Mouse (Mus musculus): Measurements from ENCODE around the gene Tbk1.

Tbk1 gene

DNA sequence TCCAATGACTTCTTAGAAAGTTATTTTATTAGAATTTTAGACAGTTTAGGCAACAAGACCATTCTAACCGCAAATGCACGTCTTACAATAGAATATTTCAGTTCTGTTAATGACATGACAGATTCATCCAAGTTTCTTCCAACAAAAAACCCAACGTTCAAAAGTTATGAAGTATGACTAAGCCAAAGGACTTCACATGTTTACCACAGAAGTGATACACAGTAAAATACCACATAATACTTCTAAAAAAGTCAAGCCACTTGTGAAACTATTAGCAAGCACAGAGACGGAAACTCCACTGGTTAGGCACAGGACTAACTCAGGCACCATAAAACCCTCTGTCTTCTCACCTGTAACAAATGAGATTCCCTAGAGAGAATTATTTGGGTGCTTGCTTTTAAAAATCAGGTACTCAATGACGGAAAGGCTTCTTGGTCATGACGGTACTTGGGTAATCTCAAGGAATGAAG, 819 bp upstream of the Tbk1 start:
- no peak for DNase-seq (ENCODE audit: low read depth, low spot score)

DNA sequence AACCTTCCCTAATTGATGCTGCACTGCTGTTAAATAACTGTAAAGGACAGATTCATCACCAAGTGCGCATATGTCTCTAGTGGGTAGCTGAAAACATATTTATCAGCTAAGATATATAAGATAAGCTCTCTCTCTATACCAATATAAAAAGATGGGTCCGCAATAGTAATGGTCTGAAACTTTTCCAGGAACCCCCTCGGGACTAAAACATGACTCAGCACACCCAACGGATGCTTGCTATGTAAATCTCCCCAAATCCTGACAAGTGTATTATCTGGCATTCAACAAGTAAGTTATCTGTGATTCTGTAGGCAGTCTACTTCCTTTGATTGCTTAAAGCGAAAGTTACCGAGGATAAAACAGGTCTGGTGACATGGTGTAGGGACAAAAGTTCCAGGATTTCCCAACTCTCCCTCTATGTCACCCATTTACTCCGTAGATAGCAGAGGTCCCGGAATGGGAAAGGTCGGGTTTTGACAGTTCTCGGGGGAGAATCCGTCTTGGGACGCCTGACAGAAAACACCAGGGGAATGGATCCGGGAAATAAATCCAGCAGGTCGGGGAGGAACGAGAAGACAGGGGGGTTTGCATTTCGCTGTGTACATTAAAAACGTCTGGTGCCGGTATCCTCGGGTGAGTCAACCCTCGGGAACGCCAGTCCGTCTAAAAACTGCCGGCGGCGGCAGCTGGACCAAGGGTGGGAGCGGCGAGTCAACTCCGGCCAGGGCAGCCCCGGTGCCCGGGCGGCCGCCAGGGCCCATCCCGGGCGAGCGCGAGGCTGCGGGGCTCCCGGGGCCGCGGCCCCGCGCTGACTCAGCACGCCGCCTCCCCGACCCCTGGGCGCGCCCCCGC, 570 bp downstream of the Tbk1 start:
- no peak for DNase-seq (ENCODE audit: low read depth, low spot score)

DNA sequence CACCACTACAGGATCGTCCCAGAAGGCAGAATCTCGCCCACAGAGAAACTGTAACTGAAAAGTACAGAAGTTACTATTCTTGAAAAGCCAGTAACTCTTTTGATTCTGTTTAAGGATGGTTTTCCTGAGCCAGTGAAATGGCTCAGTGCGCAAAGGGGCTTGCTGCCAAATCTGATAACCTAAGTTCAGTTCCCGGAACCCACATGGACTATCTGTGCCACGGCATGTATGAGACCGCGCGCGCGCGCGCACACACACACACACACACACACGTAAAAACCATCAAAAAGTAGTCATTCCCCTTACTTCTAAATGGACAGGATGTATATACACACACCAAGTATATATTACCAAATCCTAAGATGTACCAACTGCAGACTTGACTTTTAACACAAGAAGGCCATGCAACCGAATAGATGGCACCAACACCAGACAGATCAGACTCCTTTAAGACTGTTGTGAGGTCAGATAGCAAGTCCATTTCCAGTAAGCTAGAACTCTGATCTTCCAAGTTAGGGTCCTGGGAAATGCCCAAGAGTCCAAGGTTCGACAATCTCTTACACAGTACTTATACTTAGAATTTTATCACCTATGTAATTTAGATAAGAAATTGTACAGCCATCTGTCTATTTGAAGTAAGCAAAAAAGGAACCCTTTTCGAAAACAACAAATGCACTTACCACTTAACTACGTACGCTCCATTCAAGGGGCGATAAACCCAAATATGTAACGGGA, 1.4 kb downstream of the Tbk1 start:
- DNase-seq (ENCODE audit: low read depth, low spot score) = no peak

DNA sequence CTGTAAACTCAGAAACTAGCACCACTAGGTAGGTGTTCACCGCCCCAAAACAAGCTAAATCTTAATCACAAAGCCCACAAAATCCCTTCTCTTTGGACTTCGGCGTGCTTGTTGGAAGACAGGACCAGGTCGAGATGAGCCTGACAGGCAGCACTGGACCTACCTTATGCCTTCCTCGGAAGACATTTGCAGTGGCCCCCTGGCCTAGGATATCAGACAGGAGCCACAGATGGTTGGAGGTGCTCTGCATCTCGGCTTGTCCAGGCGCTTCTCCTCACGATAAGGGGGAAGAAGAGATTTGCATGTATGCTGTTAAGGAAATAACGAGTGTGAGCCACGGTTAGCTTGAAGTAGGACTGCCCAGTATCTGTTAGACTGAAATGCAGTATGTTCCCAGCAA, 2.6 kb downstream of the Tbk1 start:
- no peak for DNase-seq (ENCODE audit: low read depth, low spot score)

DNA sequence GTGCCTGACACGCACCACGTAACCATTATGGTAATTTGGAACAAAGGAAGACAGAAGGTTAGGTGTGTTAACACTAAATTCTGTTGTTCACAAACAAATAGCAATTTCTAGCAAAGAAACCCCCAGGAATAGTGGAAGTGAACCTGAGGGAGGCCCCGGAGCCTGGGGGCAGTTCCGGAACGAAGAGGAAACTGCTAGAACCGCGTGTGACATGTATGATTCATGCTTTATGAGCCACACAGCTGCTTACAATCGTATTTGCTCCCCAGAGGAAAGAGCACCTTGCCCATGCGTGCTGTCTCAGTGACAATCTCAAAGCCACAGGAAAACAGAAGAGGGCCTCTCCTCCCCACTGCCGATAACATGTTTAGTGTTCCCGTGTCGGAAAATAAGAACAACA, 3.6 kb downstream of the Tbk1 start:
- DNase-seq (ENCODE audit: low read depth, low spot score) = no peak

DNA sequence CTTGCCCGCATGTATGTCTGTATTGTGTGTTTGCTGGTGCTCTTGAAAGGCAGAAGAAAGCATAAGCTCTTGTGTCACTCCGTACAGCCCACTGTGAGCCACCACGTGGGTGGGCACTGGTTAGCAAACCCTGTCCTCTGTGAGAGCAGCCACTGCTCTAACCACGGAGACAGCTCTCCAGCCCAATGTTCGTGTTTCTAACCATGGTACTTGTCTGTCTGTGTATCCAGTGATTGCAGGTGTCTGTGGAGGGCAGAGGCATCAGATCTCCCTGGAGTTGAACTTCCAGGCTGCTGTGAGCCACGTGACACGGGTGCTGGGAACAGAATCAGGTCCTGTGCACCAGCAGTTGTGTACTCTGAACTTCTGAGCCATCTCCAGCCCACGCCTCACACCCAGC, 4.3 kb downstream of the Tbk1 start:
- DNase-seq (ENCODE audit: low read depth, low spot score) = no peak

DNA sequence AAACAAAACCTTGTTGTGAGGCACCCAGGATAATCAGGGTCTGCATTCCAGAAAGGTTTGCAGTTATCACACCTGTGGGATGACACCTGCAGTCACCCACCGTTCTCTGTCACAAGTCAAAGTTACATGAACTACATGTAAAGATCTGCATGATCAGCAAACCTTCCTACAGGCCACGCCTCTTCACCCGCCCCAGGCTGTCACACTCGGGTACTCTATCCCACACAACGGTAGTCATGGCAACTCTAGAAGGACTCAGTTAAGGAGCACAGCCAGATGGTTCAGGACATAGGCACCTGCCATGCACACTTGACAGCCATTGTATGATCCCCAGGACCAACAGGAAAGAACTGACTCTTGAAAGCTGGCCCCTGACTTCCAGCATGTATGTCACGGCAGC, 5.2 kb downstream of the Tbk1 start:
- no peak for DNase-seq (ENCODE audit: low read depth, low spot score)

DNA sequence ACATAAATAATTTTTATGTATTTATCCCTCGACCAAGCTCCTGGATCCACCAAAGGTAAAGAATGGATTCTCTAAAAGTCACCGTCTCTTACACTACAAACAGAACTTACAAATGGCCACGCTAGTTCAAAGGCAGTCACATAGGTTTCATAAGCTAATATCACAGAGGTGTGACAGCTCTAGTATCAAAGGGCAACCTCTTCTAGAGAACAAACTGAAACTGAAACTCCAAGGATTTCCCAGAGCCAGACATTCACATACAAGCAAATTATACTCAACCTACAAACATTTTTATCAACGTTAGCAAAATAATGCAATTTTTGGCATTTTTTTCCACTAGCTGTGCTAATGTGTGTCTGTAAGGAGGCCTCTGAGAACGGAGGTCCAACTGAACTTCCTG, 6.2 kb downstream of the Tbk1 start:
- DNase-seq (ENCODE audit: low read depth, low spot score) = no peak

DNA sequence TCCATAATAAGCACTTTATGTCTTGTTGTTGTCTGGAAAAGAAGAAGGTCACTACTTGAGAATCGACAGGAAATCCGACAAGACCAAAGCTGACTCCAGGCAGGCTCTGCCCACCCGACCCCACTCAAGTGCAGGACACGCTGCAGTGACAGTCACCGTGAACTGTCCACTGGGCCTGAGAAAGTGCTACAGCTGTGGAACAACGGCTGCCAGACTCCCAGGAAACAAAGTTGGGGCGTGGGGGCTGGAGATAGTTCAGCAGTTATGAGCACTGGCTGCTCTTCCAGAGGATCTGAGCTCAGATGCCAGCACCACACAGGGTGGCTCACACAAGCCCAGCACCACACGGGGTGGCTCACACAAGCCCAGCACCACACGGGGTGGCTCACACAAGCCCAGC, 10.2 kb downstream of the Tbk1 start:
- DNase-seq (ENCODE audit: low read depth, low spot score) = no peak

DNA sequence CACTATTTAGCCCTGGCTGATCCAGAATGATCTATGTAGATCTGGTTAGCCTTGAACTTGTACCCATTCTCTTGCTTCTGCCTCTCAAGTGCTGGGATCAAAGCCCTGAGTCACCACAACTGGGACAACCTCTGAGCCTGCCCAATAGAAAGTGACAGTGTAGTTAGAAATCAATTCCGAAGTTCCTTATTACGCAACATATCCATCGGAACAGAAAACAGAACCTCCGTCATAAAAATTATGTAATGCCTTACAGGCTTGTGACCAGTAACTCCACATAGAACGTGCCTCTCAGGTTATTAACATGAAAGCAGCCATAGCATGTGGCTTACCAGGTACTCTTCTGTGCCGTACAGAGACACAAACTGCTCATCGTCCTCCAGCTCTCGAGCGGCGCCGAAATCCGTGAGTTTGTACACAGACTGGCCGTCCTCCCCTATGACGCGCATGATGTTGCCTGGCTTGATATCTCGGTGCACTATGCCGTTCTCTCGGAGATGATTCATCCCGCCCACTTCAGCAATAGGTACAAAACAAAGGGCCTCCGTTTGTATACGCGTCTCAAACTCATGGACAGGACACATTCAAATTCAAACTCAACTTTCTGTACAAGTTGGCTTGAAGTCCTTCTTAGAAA, 15.0 kb downstream of the Tbk1 start:
- no peak for DNase-seq (ENCODE audit: low read depth, low spot score)

DNA sequence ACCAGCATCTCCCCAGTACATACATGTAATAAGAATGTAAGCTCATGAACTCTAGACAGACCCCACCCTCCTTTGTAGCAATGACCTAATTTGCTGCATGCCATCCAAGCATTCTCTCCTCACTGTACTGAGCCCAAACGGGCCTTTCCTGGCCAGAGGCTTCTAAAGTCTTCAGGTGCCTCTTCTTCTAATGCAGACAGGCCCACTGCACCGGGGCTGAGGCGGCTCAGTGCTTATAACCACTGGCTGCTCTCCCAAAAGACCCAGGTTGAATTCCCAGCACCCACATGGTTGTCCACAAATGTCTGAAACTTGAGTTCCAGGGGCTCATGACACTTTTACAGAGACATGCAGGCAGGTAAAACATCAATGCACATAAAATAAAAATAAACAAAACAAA, 15.6 kb downstream of the Tbk1 start:
- no peak for DNase-seq (ENCODE audit: low read depth, low spot score)

DNA sequence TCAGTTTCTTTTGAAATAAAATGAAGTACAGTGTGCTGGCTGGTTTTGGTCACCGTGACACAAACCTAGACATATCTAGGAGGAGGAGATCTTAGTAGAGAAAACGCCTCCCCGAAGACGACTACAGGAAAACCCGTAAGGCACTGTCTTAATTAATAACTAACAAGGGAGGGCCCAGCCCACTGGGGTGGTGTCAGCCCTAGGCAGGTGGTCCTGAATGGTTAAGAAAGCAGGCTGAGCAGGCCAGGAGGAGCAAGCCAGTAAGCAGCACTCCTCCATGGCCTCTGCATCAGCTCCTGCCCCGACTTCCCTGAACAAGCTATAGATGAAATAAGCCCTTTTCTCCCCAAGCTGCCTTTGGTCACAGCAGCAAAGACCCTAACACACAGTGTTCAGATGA, 16.8 kb downstream of the Tbk1 start:
- no peak for DNase-seq (ENCODE audit: low read depth, low spot score)

DNA sequence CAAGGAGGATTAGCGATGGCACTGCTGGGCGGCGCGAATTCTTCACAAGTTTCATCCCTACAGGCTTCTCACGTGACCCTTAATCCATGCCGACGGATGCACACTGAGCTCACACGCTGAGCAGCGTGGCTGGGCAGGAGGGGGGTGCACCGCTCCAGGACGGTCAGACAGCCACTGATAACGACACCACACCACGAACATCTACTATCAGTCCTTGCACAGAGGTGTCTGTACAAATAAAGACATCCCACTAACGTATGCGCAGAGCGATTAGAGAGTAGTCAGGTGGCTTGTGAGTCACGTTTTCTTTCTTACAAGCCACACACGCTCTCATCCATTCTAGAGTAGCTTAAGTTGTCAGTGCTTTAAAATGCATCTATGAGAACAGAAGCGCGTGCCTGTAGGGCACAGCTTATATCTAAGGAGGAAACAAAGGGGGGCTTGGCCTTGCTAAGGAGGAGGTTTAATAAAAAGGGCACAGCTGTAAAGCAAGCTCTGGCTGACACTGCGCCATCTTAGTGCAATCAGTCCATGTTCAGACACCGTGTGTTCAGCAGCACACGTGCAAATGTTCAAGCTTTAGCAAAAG, 17.5 kb downstream of the Tbk1 start:
- DNase-seq (ENCODE audit: low read depth, low spot score) = no peak

DNA sequence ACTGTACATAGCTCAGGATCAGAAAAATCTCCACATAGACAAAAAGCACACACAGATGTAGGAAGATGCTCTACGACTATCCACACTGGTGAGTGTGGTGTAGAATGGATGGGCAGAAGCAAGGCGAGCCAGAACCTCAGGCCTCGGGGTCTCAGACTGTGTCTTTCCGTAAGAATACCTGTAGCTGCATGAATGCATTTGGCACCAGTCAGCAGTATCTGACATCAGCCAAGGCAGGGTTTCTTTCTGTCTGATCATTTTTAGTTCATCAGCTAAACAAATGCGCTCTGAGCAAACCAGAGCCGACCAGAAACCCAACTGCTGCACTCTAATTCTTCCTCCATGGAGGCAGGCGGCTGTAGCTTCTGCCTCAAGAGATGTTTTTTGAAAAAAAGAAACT, 18.1 kb downstream of the Tbk1 start:
- no peak for DNase-seq (ENCODE audit: low read depth, low spot score)

DNA sequence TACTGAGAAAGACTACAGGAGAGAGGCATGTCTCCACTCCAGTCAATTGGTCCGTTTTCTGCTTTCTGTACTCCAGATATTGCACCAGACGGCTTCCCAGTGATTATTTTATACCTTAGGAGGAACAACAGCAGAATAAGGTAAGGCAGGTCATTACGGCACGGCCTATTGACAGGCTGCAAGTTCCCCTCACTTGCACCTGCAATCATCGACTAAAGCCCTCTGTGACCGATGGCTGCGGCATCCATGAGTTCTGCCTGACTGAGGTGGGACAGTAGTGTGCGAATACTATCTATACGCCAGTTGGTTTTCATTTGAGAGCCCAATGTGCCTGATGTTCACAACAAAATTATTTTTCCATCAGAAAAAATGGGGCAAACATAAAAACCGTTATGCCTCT, 18.6 kb downstream of the Tbk1 start:
- DNase-seq (ENCODE audit: low read depth, low spot score) = no peak

DNA sequence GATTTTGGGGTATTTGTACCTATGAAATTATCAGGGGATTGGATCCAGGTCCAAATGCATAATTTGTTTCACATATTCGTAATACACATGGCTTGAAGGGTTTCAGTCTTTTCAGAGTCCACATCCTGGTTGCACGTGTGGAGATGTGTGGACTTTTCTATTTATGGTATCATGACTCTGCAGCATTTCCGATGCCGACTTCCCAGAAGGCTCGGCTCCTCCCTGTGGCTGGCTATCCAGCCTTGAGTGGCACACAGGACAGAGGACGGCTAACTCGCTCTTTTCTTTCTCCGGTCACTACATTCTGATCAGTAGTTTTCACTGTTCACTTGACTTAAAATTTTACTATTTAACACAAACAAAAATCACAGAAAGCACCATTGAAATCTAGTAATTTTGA, 22.1 kb downstream of the Tbk1 start:
- DNase-seq (ENCODE audit: low read depth, low spot score) = no peak

DNA sequence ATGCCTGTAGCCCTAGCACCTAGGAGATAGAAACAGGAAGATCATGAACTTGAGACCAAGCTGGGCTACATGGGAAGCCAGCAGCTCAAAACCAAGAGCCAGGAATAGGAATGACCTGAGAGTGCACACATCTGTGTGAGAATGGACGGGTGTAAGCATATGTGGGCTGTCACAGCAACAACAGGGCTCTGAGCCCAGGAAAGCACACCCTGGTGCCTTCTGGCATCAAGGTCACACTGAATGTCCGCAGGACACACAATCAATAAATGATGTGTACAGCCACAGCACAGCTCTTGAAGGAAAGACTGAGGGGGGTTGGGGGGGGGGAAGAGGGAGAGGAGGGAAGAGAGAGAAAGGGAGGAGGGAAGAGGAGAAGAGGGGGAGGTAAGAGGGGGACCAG, 28.4 kb downstream of the Tbk1 start:
- no peak for DNase-seq (ENCODE audit: low read depth, low spot score)

DNA sequence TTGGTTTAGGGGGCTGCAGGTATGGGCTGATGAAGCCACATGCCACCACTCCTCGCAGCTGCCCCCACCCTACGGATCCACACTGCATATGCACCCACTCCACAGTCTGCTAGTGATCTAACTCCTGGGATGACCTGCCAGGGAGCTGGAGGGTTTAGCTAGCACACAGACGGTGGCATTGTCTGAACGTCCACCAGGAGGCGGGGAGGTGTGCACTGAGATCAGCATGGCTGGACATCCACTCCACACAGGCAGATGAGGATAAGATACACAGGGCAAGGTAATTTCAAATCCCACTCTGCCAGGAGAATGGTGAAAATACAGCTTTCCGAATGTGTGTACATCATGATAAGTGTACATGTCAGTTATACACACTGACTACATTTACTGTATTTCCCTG, 30.3 kb downstream of the Tbk1 start:
- no peak for DNase-seq (ENCODE audit: low read depth, low spot score)

DNA sequence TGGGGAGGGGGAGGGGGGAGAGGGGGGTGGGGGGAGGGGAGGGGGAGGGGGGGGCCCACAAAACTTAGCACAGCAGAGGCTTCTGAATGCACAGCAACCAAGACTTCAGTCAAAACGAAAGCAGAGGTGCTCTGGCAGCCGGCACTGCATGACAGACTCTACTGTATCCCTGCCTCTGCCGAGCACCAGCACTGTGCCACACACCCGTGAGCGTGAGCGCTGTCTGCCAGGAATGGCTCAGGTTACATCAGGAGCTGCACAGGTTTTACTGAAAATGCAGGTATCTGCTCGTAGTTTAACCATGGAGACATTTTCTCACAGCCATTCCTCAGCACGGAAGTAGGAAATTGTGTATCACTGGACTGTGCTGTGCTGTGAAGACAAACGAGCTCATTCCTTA, 36.3 kb downstream of the Tbk1 start:
- DNase-seq (ENCODE audit: low read depth, low spot score) = no peak

DNA sequence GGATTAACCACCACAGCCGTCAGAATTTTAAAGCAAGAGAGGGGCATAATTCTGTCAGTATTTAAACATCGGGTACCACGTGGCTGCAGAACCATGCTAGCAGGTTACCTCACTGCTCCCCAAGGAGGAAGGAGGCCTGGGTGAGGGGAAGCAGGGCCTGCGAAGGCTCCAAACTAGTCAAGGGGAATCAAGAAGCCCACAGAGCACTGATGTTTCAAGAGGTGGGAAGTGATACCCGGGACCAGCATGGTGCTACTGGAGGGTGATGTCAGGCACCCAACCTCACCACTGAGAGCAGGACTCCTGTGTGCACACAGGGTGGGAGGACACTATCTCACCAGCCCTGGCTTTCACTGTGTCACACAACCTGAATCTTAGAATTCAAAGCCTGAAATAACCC, 36.9 kb downstream of the Tbk1 start:
- no peak for DNase-seq (ENCODE audit: low read depth, low spot score)

DNA sequence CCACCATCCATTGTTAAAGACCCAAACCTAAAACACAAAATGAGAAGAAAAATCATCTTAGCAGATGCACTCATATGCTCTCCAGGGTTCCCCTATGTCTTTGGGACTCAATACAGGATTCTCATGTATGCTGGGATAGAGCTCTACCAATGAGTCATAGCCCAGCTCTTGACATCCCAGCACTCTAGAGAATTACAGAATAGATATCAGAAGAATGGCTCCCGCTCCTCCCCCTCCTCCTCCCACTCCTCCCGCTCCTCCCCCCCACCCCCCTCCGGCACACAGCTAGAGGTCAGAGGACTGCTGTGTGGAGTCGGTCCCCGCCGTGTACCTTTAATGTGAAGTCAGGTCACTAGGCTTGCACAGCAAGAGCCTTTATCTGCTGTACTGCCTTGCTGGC, 39.4 kb downstream of the Tbk1 start:
- DNase-seq (ENCODE audit: low read depth, low spot score) = no peak

DNA sequence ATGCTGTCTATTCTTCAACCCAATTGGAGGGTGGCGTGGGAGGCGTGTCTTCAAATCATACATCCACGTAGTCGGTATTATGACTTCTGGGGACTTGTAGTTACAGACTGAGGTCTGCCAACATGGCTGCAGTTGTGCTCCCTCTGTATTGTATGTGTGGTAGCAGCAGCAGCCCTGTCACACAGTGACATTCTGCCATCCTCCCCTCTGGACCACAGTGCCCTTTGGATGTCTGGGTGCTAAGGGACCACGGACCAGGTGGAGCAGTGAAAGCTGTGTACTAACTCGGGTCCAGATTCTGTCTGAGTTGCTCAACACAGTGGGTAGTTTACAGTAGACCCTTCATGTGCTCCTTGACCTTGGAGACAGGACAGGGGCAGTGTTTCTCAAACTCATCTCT, 43.0 kb downstream of the Tbk1 start:
- no peak for DNase-seq (ENCODE audit: low read depth, low spot score)

Data from skeletal muscle tissue, adult 2 months (tissue).